Mouse (Mus musculus) limb, embryonic 14.5 days (tissue): ENCODE measurements around the gene Hoxa13. TPM values are rescaled to one million over a fixed set of nuclear protein-coding genes. Genes with fewer than 3 reads are reported as not detected.

Source experiments
- ATAC-seq: fragments of 200-750 bp; cut with Nextera tagmentation; 2 replicates; pipeline ENCODE4 v1.8.0; 2017; ENCODE audit warnings: low read depth, moderate number of reproducible peaks, moderate TSS enrichment; ENCODE audit not compliant: low FRiP score
- DNase-seq: peaks from one replicate; pipeline ENCODE4 v3.0.0-alpha.2; 2015; ENCODE audit warnings: low spot score
- H3K27ac ChIP-seq: fragments of 300-500 bp; sonication (generic); replicated peaks from 2 replicates; pipeline ENCODE4 v1.5.1; 2014; ENCODE audit warnings: low read depth, mild to moderate bottlenecking, low read length, moderate library complexity, mixed read lengths
- H3K27me3 ChIP-seq: fragments of 300-500 bp; sonication (generic); 2 replicates; pipeline ENCODE4 v1.6.1; 2014; ENCODE audit warnings: low read length, mixed read lengths; ENCODE audit not compliant: control insufficient read depth, insufficient read depth
- H3K36me3 ChIP-seq: fragments of 300-500 bp; sonication (generic); 2 replicates; pipeline ENCODE4 v1.6.1; 2014; ENCODE audit warnings: mild to moderate bottlenecking, low read length, moderate library complexity, mixed read lengths; ENCODE audit not compliant: control insufficient read depth, insufficient read depth
- H3K4me1 ChIP-seq: fragments of 300-500 bp; sonication (generic); 2 replicates; pipeline ENCODE4 v1.6.1; 2014; ENCODE audit warnings: antibody characterized with exemption, low read length, mixed read lengths; ENCODE audit not compliant: control insufficient read depth, insufficient read depth
- H3K4me2 ChIP-seq: fragments of 300-500 bp; sonication (generic); replicated peaks from 2 replicates; pipeline ENCODE4 v1.6.1; 2014; ENCODE audit warnings: low read depth, mild to moderate bottlenecking, low read length, moderate library complexity; ENCODE audit not compliant: severe bottlenecking
- H3K4me3 ChIP-seq: fragments of 300-500 bp; sonication (generic); replicated peaks from 2 replicates; pipeline ENCODE4 v1.5.1; 2014; ENCODE audit warnings: low read length
- H3K9ac ChIP-seq: fragments of 300-500 bp; sonication (generic); 2 replicates; pipeline ENCODE4 v1.6.1; 2014; ENCODE audit warnings: mild to moderate bottlenecking, low read depth, low read length, moderate library complexity; ENCODE audit not compliant: severe bottlenecking
- H3K9me3 ChIP-seq: fragments of 300-500 bp; sonication (generic); 2 replicates; pipeline ENCODE4 v1.6.1; 2016; ENCODE audit warnings: low read length; ENCODE audit not compliant: control insufficient read depth
- POLR2A ChIP-seq: fragments of 200-500 bp; IDR thresholded peaks from 2 replicates; pipeline ENCODE4 v1.8.0; 2012; ENCODE audit warnings: inconsistent platforms, mild to moderate bottlenecking, moderate library complexity, borderline replicate concordance; ENCODE audit not compliant: insufficient read depth, insufficient read length; ENCODE audit errors: extremely low read depth
- WGBS: fragments of 180-500 bp; shearing (Covaris S2); extraction: QIAGEN DNeasy Blood & Tissue Kit; methylation state at CpG from one replicate; pipeline ENCODE4 v1.1.7; 2014; 5-methylcytosine and 5-hydroxymethylcytosine counted together
- polyA plus RNA-seq, 2 experiments: library from polyadenylated mRNA; depleted of rRNA in 1 of 2; stranded (reverse) in 1 of 2; unstranded in 1 of 2; fragments of >200 nt; fragmentation: Nextera tagmentation in 1 of 2; extraction: Ambion mirVana in 1 of 2; gene quantifications; 2 replicates each; pipeline versions ENCODE4 v1.2.1 to v1.2.3; 2012 to 2014

Gene Hoxa13
- polyA plus RNA-seq, 2 experiments: 16.0 to 26.0 TPM

- no peak for TF ChIP-seq POLR2A
- H3K9ac ChIP-seq: peak overlapping the region; percentile 40; the same call in 1 of the 2 replicates
- peak overlapping the region; percentile 40 for H3K4me2 ChIP-seq
- no peak overlapping the region for H3K27ac ChIP-seq
- H3K27me3 ChIP-seq: peaks cover 43% of the 10 kb centered on the region
- H3K4me3 ChIP-seq: peak overlapping the region; percentile 15
- WGBS: 23% methylated on average over 11 of the region's 11 CpGs
- no peaks in the 10 kb centered on the region for H3K9me3 ChIP-seq
- ATAC-seq: no peak
- DNase-seq: no peak
- peaks cover 33% of the 10 kb centered on the region for H3K4me1 ChIP-seq
- H3K36me3 ChIP-seq: no peaks in the 10 kb centered on the region
Measured at GRCm38 (mm10) chr6:52274576-52274975, 13.9 kb upstream of the Hoxa13 start.

GRCm38 (mm10) chr6:52273656-52274280, 13.1 kb upstream of the Hoxa13 start:
- Histone ChIP-seq H3K9me3 (no peaks in the 10 kb centered on the region), H3K4me2 (peak overlapping the region; percentile 40), H3K4me3 (peak overlapping the region; percentile 15; the same call in 1 of the 2 replicates), H3K36me3 (no peaks in the 10 kb centered on the region), H3K27me3 (peaks cover 51% of the 10 kb centered on the region), H3K4me1 (peaks cover 33% of the 10 kb centered on the region), H3K9ac (peak overlapping the region; percentile 40), H3K27ac (no peak overlapping the region)
- ATAC-seq (no peak), DNase-seq (no peak)
- 17% methylated on average over 22 of the region's 22 CpGs for WGBS
- no peak for TF ChIP-seq POLR2A

GRCm38 (mm10) chr6:52272766-52273655, 12.3 kb upstream of the Hoxa13 start:
- peak; percentile 8 for DNase-seq
- ATAC-seq: no peak
- WGBS: 20% methylated on average over 21 of the region's 22 CpGs
- Histone ChIP-seq H3K9ac (peak overlapping the region; percentile 40; the same call in 1 of the 2 replicates), H3K4me1 (peaks cover 35% of the 10 kb centered on the region), H3K4me2 (peak overlapping the region; percentile 40; the same call in 1 of the 2 replicates), H3K27ac (no peak overlapping the region), H3K27me3 (peaks cover 59% of the 10 kb centered on the region), H3K4me3 (0 out of 2 replicates have a peak overlapping the region, but pooled peaks have one; percentile 15), H3K36me3 (no peaks in the 10 kb centered on the region), H3K9me3 (no peaks in the 10 kb centered on the region)
- no peak for TF ChIP-seq POLR2A

GRCm38 (mm10) chr6:52270494-52271480, 10.1 kb upstream of the Hoxa13 start:
- DNase-seq (peak; percentile 86), ATAC-seq (peak; percentile 51; the same call in 1 of the 2 replicates)
- Histone ChIP-seq H3K9ac (0 out of 2 replicates have a peak overlapping the region, but pooled peaks have one; percentile 16), H3K4me3 (0 out of 2 replicates have a peak overlapping the region, but pooled peaks have one; percentile 2), H3K4me2 (peak overlapping the region; percentile 26; the same call in 1 of the 2 replicates), H3K27ac (no peak overlapping the region), H3K9me3 (no peaks in the 10 kb centered on the region), H3K4me1 (peaks cover 35% of the 10 kb centered on the region), H3K27me3 (peaks cover 60% of the 10 kb centered on the region), H3K36me3 (no peaks in the 10 kb centered on the region)
- 5% methylated on average over 23 of the region's 23 CpGs for WGBS
- TF ChIP-seq POLR2A: no peak
